Mouse (Mus musculus): ENCODE measurements around the gene Agap3.

- no peak for TF ChIP-seq CTCF (IDR thresholded peaks at IDR 0.05; ENCODE audit: insufficient read depth, low read depth, low read length)
- TF ChIP-seq POLR2A (IDR thresholded peaks at IDR 0.05; ENCODE audit: insufficient read depth, low read depth, low read length): no peak
Measured at GRCm38 (mm10) chr5:24540387-24541143, 88.6 kb downstream of the Agap3 start, which contains the start of gene Asb10.

Measured in olfactory bulb, adult 2 months (tissue).